Mouse (Mus musculus): ENCODE measurements around the gene Eml4.
A peak's percentile ranks its signal among the peaks of the same experiment; 100 is the strongest.

Eml4 gene

GRCm38 (mm10) chr17:83526624-83527532 is 176.1 kb downstream of the Eml4 start:
- TF ChIP-seq GATA4 (IDR thresholded peaks at IDR 0.05; ENCODE audit: insufficient replicate concordance, low read length), result no peak

DNA sequence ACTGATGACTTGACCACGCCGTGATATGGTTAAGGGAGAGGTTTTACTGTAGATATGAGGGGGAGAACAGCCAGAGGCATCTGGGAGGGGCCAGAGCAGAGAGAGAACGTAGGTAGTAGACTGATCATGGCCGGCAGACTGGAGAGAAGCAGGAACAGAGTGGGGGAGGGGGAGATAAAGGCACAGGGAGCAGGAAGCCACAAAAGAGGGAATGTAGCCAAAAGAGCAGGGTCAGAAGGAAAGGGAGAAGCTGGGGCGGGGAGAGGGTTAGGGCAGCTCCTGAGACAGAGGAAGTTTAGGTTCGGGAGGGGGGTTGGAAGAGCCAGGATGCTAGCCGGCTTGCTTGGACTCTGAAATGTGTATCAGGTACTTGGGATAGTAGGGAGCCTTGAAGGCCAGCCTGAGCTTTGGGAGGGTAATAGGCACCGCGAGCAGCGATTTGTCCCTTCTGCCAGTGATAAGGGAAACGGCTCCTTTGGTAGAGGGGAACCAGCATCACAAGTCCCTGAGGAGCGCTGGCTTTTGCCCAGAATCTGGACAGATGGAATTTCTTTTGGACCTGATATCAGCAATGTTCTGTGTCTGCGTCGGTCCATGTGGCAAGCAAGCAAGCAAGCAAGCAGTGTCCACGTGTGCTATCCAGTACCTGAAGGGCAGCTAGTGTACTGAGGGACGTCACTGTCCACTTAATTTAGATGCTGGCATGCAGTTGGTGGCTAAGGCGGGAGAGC is 177.1 kb downstream of the Eml4 start:
- TF ChIP-seq GATA4 (IDR thresholded peaks at IDR 0.05; ENCODE audit: insufficient replicate concordance, low read length), result peak; percentile 59; the same call in 1 of the 2 replicates

Measured in liver, adult (tissue).